9 mouse cellular contexts compared by ENCODE assay signal in genomic region chr17:46552151-46552550, GRCm38 (mm10). TPM values are rescaled to one million over a fixed set of nuclear protein-coding genes. Genes with fewer than 3 reads are reported as not detected.
DNase-seq lines count a peak whose midpoint lies in the region; ATAC-seq lines count a peak whose summit lies in the region.
"Had no signal": no experiment of that assay in that cellular context is flagged by ENCODE, and none has a peak within 500 bp of the region (broad histone marks: within the 10 kb centered on the region; RNA-seq: fewer than 3 reads in every experiment).

No protein-coding gene starts in this region.

- WGBS in heart, embryonic 16.5 days = 80% methylated on average over 7 of the region's 7 CpGs
- whole genome bisulfite sequencing in embryonic facial prominence, embryonic 10.5 days = 84% methylated on average over 7 of the region's 7 CpGs
- 84% methylated on average over 7 of the region's 7 CpGs for WGBS in hindbrain, embryonic 12.5 days
- WGBS in midbrain, embryonic 12.5 days = 85% methylated on average over 7 of the region's 7 CpGs

- H3K4me2 ChIP-seq in heart, embryonic 16.5 days (ENCODE audit: low read depth, low read length) = peak overlapping the region; percentile 78; the same call in 1 of the 2 replicates
- peak overlapping the region; percentile 88; the same call in 1 of the 2 replicates for H3K4me2 ChIP-seq in hindbrain, embryonic 12.5 days (replicated peaks)
- no peak overlapping the region for H3K4me2 ChIP-seq in midbrain, embryonic 12.5 days (replicated peaks)

- DNase-seq in heart, postnatal 36 days = no peak
- DNase-seq in embryonic facial prominence, embryonic 10.5 days (ENCODE audit: low spot score) = no peak
- no peak for DNase-seq in adrenal gland, postnatal 4 days (ENCODE audit: low spot score in 2 of 2)
- DNase-seq in adrenal gland, postnatal 10 days = no peak

- intact Hi-C loops in heart, postnatal 36 days (cut with DNase I) = loop anchor here (5.0 kb wide), 2 partner anchors 95 to 160 kb away; partner anchors contain the start of genes Klc4, Mrpl2 and Pex6

- 0 out of 2 replicates have a peak overlapping the region, but pooled peaks have one; percentile 13 for H3K9ac ChIP-seq in heart, embryonic 16.5 days (ENCODE audit: low read length)
- H3K9ac ChIP-seq in hindbrain, embryonic 12.5 days = no peak overlapping the region
- H3K9ac ChIP-seq in midbrain, embryonic 12.5 days (replicated peaks) = peak overlapping the region; percentile 8; the same call in 1 of the 2 replicates
- H3K9ac ChIP-seq: liver, postnatal 0 days had no signal

- H3K4me3 ChIP-seq in heart, embryonic 16.5 days (ENCODE audit: low read length) = no peak overlapping the region
- peak overlapping the region; percentile 97; the same call in 1 of the 2 replicates for H3K4me3 ChIP-seq in embryonic facial prominence, embryonic 10.5 days
- H3K4me3 ChIP-seq in hindbrain, embryonic 12.5 days = no peak overlapping the region
- H3K4me3 ChIP-seq in midbrain, embryonic 12.5 days = no peak overlapping the region

- no peaks in the 10 kb centered on the region for H3K27me3 ChIP-seq in heart, embryonic 16.5 days (ENCODE audit: control insufficient read depth, insufficient read depth, low read length)
- H3K27me3 ChIP-seq in embryonic facial prominence, embryonic 10.5 days (replicated peaks; ENCODE audit: low read depth, poor library complexity, severe bottlenecking) = peaks cover 15% of the 10 kb centered on the region
- peaks cover 12% of the 10 kb centered on the region for H3K27me3 ChIP-seq in hindbrain, embryonic 12.5 days
- peaks cover 10% of the 10 kb centered on the region for H3K27me3 ChIP-seq in midbrain, embryonic 12.5 days

- no peaks in the 10 kb centered on the region for H3K9me3 ChIP-seq in heart, embryonic 16.5 days (replicated peaks; ENCODE audit: control insufficient read depth, low read length)
- no peaks in the 10 kb centered on the region for H3K9me3 ChIP-seq in embryonic facial prominence, embryonic 10.5 days
- no peaks in the 10 kb centered on the region for H3K9me3 ChIP-seq in hindbrain, embryonic 12.5 days (replicated peaks)
- no peaks in the 10 kb centered on the region for H3K9me3 ChIP-seq in midbrain, embryonic 12.5 days

- H3K27ac ChIP-seq in heart, embryonic 16.5 days (ENCODE audit: low read length) = peak overlapping the region; percentile 97
- H3K27ac ChIP-seq in embryonic facial prominence, embryonic 10.5 days (replicated peaks) = peak overlapping the region; percentile 59; the same call in 1 of the 2 replicates
- H3K27ac ChIP-seq in hindbrain, embryonic 12.5 days = no peak overlapping the region
- H3K27ac ChIP-seq in midbrain, embryonic 12.5 days (replicated peaks) = peak overlapping the region; percentile 56

- no peak for ATAC-seq in heart, embryonic 16.5 days (replicated peaks; ENCODE audit: extremely low read depth, insufficient read depth, low FRiP score)
- no peak for ATAC-seq in hindbrain, embryonic 12.5 days (ENCODE audit: low FRiP score)
- ATAC-seq in midbrain, embryonic 12.5 days (ENCODE audit: low FRiP score, low read depth) = no peak
- ATAC-seq in cerebellum, adult (ENCODE audit: insufficient number of reproducible peaks, low FRiP score, low TSS enrichment) = no peak

- peaks cover 39% of the 10 kb centered on the region for H3K36me3 ChIP-seq in heart, embryonic 16.5 days (ENCODE audit: control insufficient read depth, insufficient read depth)
- H3K36me3 ChIP-seq in embryonic facial prominence, embryonic 10.5 days (replicated peaks) = peaks cover 50% of the 10 kb centered on the region
- peaks cover 41% of the 10 kb centered on the region for H3K36me3 ChIP-seq in hindbrain, embryonic 12.5 days
- H3K36me3 ChIP-seq in midbrain, embryonic 12.5 days = peaks cover 37% of the 10 kb centered on the region

- peaks cover 37% of the 10 kb centered on the region for H3K4me1 ChIP-seq in heart, embryonic 16.5 days (ENCODE audit: control insufficient read depth, insufficient read depth, low read length)
- peaks cover 65% of the 10 kb centered on the region for H3K4me1 ChIP-seq in embryonic facial prominence, embryonic 10.5 days
- peaks cover 38% of the 10 kb centered on the region for H3K4me1 ChIP-seq in hindbrain, embryonic 12.5 days
- H3K4me1 ChIP-seq in midbrain, embryonic 12.5 days = peaks cover 44% of the 10 kb centered on the region

RNA-seq across cellular contexts. Expression of gene Srf, which starts 3.8 kb away (rescaled TPM):
- polyA plus RNA-seq in heart, embryonic 16.5 days (2015; fragmentation: Nextera tagmentation; extraction: Ambion mirVana) = 11.0 and 12.4 TPM in 2 replicates
- total RNA-seq in heart, postnatal 36 days (2021) = 10 to 100 TPM; 85.7 to 94.7 TPM
- 5.6 and 7.0 TPM in 2 replicates for polyA plus RNA-seq in embryonic facial prominence, embryonic 10.5 days (2016; fragmentation: Nextera tagmentation; extraction: Ambion mirVana)
- 5.9 and 8.1 TPM in 2 replicates for polyA plus RNA-seq in hindbrain, embryonic 12.5 days (2016; fragmentation: Nextera tagmentation; extraction: Ambion mirVana)
- 6.6 and 8.1 TPM in 2 replicates for polyA plus RNA-seq in midbrain, embryonic 12.5 days (2016; fragmentation: Nextera tagmentation; extraction: Ambion mirVana)
- total RNA-seq in adrenal gland, postnatal 4 days (2021) = 10 to 100 TPM; 35.4 to 36.8 TPM
- 10 to 100 TPM; 33.6 to 37.6 TPM for total RNA-seq in adrenal gland, postnatal 10 days (2021)

RNA-seq across cellular contexts. Expression of gene Cul9, which starts 6.0 kb away (rescaled TPM):
- polyA plus RNA-seq in heart, embryonic 16.5 days (2015; fragmentation: Nextera tagmentation; extraction: Ambion mirVana) = 5.6 and 6.4 TPM in 2 replicates
- total RNA-seq in heart, postnatal 36 days (2021) = 10 to 100 TPM; 20.3 to 24.0 TPM
- 5.2 and 6.1 TPM in 2 replicates for polyA plus RNA-seq in embryonic facial prominence, embryonic 10.5 days (2016; fragmentation: Nextera tagmentation; extraction: Ambion mirVana)
- 14.1 and 14.9 TPM in 2 replicates for polyA plus RNA-seq in hindbrain, embryonic 12.5 days (2016; fragmentation: Nextera tagmentation; extraction: Ambion mirVana)
- 14.3 and 15.2 TPM in 2 replicates for polyA plus RNA-seq in midbrain, embryonic 12.5 days (2016; fragmentation: Nextera tagmentation; extraction: Ambion mirVana)
- 10 to 100 TPM; 26.2 to 26.6 TPM for total RNA-seq in adrenal gland, postnatal 4 days (2021)
- 10 to 100 TPM; 14.3 to 22.9 TPM for total RNA-seq in adrenal gland, postnatal 10 days (2021)

RNA-seq across cellular contexts. Expression of gene Dnph1, which starts 55.6 kb away (rescaled TPM):
- polyA plus RNA-seq in heart, embryonic 16.5 days (2015; fragmentation: Nextera tagmentation; extraction: Ambion mirVana) = 28.0 and 29.6 TPM in 2 replicates
- total RNA-seq in heart, postnatal 36 days (2021) = 1 to 10 TPM in 1 of 2 experiments, under 1 TPM in 1; 0.89 to 2.2 TPM
- 79.9 and 81.6 TPM in 2 replicates for polyA plus RNA-seq in embryonic facial prominence, embryonic 10.5 days (2016; fragmentation: Nextera tagmentation; extraction: Ambion mirVana)
- polyA plus RNA-seq in hindbrain, embryonic 12.5 days (2016; fragmentation: Nextera tagmentation; extraction: Ambion mirVana) = 35.3 and 35.5 TPM in 2 replicates
- polyA plus RNA-seq in midbrain, embryonic 12.5 days (2016; fragmentation: Nextera tagmentation; extraction: Ambion mirVana) = 53.1 and 58.0 TPM in 2 replicates
- 1 to 10 TPM; 9.2 to 9.3 TPM for total RNA-seq in adrenal gland, postnatal 4 days (2021)
- total RNA-seq in adrenal gland, postnatal 10 days (2021) = 1 to 10 TPM; 5.7 to 6.1 TPM
